Mouse (Mus musculus) E14TG2a.4 (cell line): ENCODE measurements at regions not wholly inside any gene's neighbourhood (a gene's known extent, or its start where the extent isn't known, plus 50 kb on each side); places are given as distances from the start of the nearest gene placed in this dataset.
"Not testable (repeated sequence)": the region's sequence is repeated elsewhere in the genome, so short reads cannot be mapped to it uniquely, and the experiment has no call there.

Experiments
- H3K27me3 ChIP-seq: 2 replicates; pipeline ENCODE4 v1.6.1; 2014; ENCODE audit warnings: low read length, control low read depth; ENCODE audit not compliant: insufficient read depth
- H3K36me3 ChIP-seq: 2 replicates; pipeline ENCODE4 v1.6.1; 2014; ENCODE audit warnings: low read length, control low read depth; ENCODE audit not compliant: insufficient read depth
- H3K4me1 ChIP-seq: replicated peaks from 2 replicates; pipeline ENCODE4 v1.6.1; 2014; ENCODE audit warnings: low read depth, low read length, control low read depth
- H3K4me3 ChIP-seq: replicated peaks from 2 replicates; pipeline ENCODE4 v1.5.1; 2014; ENCODE audit warnings: mild to moderate bottlenecking, low read length
- H3K9me3 ChIP-seq: 2 replicates; pipeline ENCODE4 v1.6.1; 2014; ENCODE audit warnings: low read length, control low read depth
- CTCF ChIP-seq: conservative IDR thresholded peaks from 2 replicates; pipeline ENCODE4 v1.5.1; 2014; ENCODE audit warnings: low read length
- NANOG ChIP-seq: IDR thresholded peaks from 2 replicates; pipeline ENCODE4 v1.6.1; 2014; ENCODE audit warnings: borderline replicate concordance, low read length, mixed read lengths
- POU5F1 ChIP-seq: IDR thresholded peaks from 2 replicates; pipeline ENCODE4 v1.6.1; 2014; ENCODE audit warnings: low read length, borderline replicate concordance

GRCm38 (mm10) chr1:73625365-73625764 is 498.9 kb downstream of the Tns1 start:
- Histone ChIP-seq H3K9me3 (no peaks in the 10 kb centered on the region), H3K4me3 (no peak overlapping the region), H3K4me1 (no peaks in the 10 kb centered on the region), H3K36me3 (no peaks in the 10 kb centered on the region), H3K27me3 (no peaks in the 10 kb centered on the region)
- TF ChIP-seq CTCF (no peak), NANOG (no peak), POU5F1 (no peak)

GRCm38 (mm10) chr1:73621121-73621520 is 503.1 kb downstream of the Tns1 start:
- not testable (repeated sequence) for H3K4me1 ChIP-seq, H3K36me3 ChIP-seq, H3K9me3 ChIP-seq, H3K27me3 ChIP-seq, H3K4me3 ChIP-seq

- TF ChIP-seq POU5F1 (no peak), CTCF (no peak; the same call in 1 of the 2 replicates), NANOG (no peak)
- H3K4me1 ChIP-seq: no peaks in the 10 kb centered on the region
- H3K9me3 ChIP-seq: no peaks in the 10 kb centered on the region
- no peak overlapping the region for H3K4me3 ChIP-seq
- no peaks in the 10 kb centered on the region for H3K36me3 ChIP-seq
- no peaks in the 10 kb centered on the region for H3K27me3 ChIP-seq
These were observed 505.6 kb downstream of the Tns1 start for GRCm38 (mm10) chr1:73618551-73619170.

GRCm38 (mm10) chr1:73593653-73594385 is 530.4 kb downstream of the Tns1 start:
- H3K36me3 ChIP-seq: no peaks in the 10 kb centered on the region
- TF ChIP-seq POU5F1: no peak
- TF ChIP-seq NANOG: no peak
- TF ChIP-seq CTCF: no peak

GRCm38 (mm10) chr1:73591342-73592099 is 532.7 kb downstream of the Tns1 start:
- H3K27me3 ChIP-seq: no peaks in the 10 kb centered on the region
- H3K9me3 ChIP-seq: peaks cover 6% of the 10 kb centered on the region
- H3K4me1 ChIP-seq: no peaks in the 10 kb centered on the region
- no peaks in the 10 kb centered on the region for H3K36me3 ChIP-seq
- H3K4me3 ChIP-seq: no peak overlapping the region
- no peak for TF ChIP-seq CTCF
- TF ChIP-seq POU5F1: no peak
- no peak for TF ChIP-seq NANOG

More at GRCm38 (mm10) chr1:73593653-73594385, 530.4 kb downstream of the Tns1 start:
- Histone ChIP-seq H3K4me3 (no peak overlapping the region), H3K27me3 (no peaks in the 10 kb centered on the region), H3K4me1 (no peaks in the 10 kb centered on the region), H3K9me3 (no peaks in the 10 kb centered on the region)

- no peaks in the 10 kb centered on the region for H3K4me1 ChIP-seq
- H3K9me3 ChIP-seq: no peaks in the 10 kb centered on the region
- H3K27me3 ChIP-seq: no peaks in the 10 kb centered on the region
- no peak overlapping the region for H3K4me3 ChIP-seq
- no peaks in the 10 kb centered on the region for H3K36me3 ChIP-seq
- TF ChIP-seq POU5F1 (no peak), CTCF (no peak), NANOG (no peak)
These were observed 544.6 kb downstream of the Tns1 start for GRCm38 (mm10) chr1:73579680-73580079.

GRCm38 (mm10) chr1:73577019-73577418 is 547.2 kb downstream of the Tns1 start:
- H3K36me3 ChIP-seq: no peaks in the 10 kb centered on the region
- TF ChIP-seq CTCF: no peak
- TF ChIP-seq POU5F1: no peak
- TF ChIP-seq NANOG: no peak
- no peaks in the 10 kb centered on the region for H3K27me3 ChIP-seq
- no peaks in the 10 kb centered on the region for H3K9me3 ChIP-seq
- no peaks in the 10 kb centered on the region for H3K4me1 ChIP-seq
- no peak overlapping the region for H3K4me3 ChIP-seq

GRCm38 (mm10) chr1:73575694-73576093 is 548.6 kb downstream of the Tns1 start:
- H3K36me3 ChIP-seq: no peaks in the 10 kb centered on the region
- no peaks in the 10 kb centered on the region for H3K4me1 ChIP-seq
- no peak for TF ChIP-seq CTCF
- TF ChIP-seq POU5F1: no peak
- TF ChIP-seq NANOG: no peak
- H3K9me3 ChIP-seq: no peaks in the 10 kb centered on the region
- no peaks in the 10 kb centered on the region for H3K27me3 ChIP-seq
- H3K4me3 ChIP-seq: no peak overlapping the region
